Mouse (Mus musculus) intestine, postnatal 0 days (tissue): ENCODE measurements at regions not wholly inside any gene's neighbourhood (a gene's known extent, or its start where the extent isn't known, plus 50 kb on each side); places are given as distances from the start of the nearest gene placed in this dataset.

Experiments used
- ATAC-seq: fragments of 200-750 bp; cut with Nextera tagmentation; 2 replicates; pipeline ENCODE4 v1.8.0; 2017; ENCODE audit warnings: mild to moderate bottlenecking, moderate TSS enrichment, moderate library complexity
- H3K27ac ChIP-seq: fragments of 300-500 bp; sonication (generic); 2 replicates; pipeline ENCODE4 v1.5.1; 2014; ENCODE audit warnings: mild to moderate bottlenecking, low read depth, low read length, moderate library complexity
- H3K27me3 ChIP-seq: fragments of 300-500 bp; sonication (generic); replicated peaks from 2 replicates; pipeline ENCODE4 v1.6.1; 2014; ENCODE audit warnings: low read length, mixed read lengths; ENCODE audit not compliant: control insufficient read depth, insufficient read depth
- H3K36me3 ChIP-seq: fragments of 300-500 bp; sonication (generic); 2 replicates; pipeline ENCODE4 v1.6.1; 2014; ENCODE audit warnings: mild to moderate bottlenecking, moderate library complexity; ENCODE audit not compliant: control insufficient read depth, insufficient read depth
- H3K4me1 ChIP-seq: fragments of 300-500 bp; sonication (generic); replicated peaks from 2 replicates; pipeline ENCODE4 v1.6.1; 2014; ENCODE audit warnings: antibody characterized with exemption, low read length, mixed read lengths; ENCODE audit not compliant: control insufficient read depth, insufficient read depth
- H3K4me2 ChIP-seq: fragments of 300-500 bp; sonication (generic); replicated peaks from 2 replicates; pipeline ENCODE4 v1.6.1; 2014; ENCODE audit warnings: low read depth, mild to moderate bottlenecking, moderate library complexity
- H3K4me3 ChIP-seq: fragments of 300-500 bp; sonication (generic); 2 replicates; pipeline ENCODE4 v1.5.1; 2014; ENCODE audit warnings: low read depth, low read length
- H3K9ac ChIP-seq: fragments of 300-500 bp; sonication (generic); 2 replicates; pipeline ENCODE4 v1.6.1; 2014; ENCODE audit warnings: mild to moderate bottlenecking, low read depth, low read length
- H3K9me3 ChIP-seq: fragments of 300-500 bp; sonication (generic); 2 replicates; pipeline ENCODE4 v1.6.1; 2016; ENCODE audit warnings: mixed run types; ENCODE audit not compliant: control insufficient read depth
- CTCF ChIP-seq: sonication (generic); IDR thresholded peaks from 2 replicates; pipeline ENCODE4 v1.5.1; 2016; ENCODE audit warnings: low read depth, mild to moderate bottlenecking, control low read depth, antibody characterized with exemption, moderate library complexity
- WGBS: fragments of 180-500 bp; shearing (Covaris S2); extraction: QIAGEN DNeasy Blood & Tissue Kit; methylation state at CpG from one replicate; pipeline ENCODE4 v1.1.7; 2014; 5-methylcytosine and 5-hydroxymethylcytosine counted together

DNA sequence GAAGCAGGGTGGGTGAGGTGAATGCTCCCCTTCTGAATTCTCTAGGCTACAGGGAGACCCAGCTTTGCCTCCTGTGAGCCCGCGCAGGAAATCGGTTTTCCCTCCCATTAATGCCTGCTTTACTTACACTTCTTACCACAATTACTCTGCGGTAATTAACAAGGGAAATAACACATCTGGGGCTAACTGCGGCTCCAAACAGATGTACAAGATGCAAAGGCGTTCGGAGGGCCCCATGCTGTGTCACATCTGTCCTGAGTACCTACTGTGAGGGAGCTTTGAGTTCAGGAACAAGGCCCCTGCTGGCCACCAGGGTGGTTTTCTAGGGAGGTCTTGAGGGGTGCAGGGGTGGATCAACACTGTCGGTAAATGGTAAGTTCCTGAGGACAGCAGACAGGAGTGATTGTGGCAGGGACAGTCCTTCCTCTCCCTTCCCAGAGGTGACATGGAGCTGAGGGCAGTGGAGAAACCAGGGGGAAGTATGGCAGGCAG, 184.0 kb upstream of the Zfp618 start:
- Histone ChIP-seq H3K9ac (no peak overlapping the region), H3K4me1 (no peaks in the 10 kb centered on the region), H3K9me3 (no peaks in the 10 kb centered on the region), H3K36me3 (no peaks in the 10 kb centered on the region), H3K4me3 (no peak overlapping the region), H3K27me3 (no peaks in the 10 kb centered on the region), H3K4me2 (no peak overlapping the region), H3K27ac (no peak overlapping the region)
- 61% methylated on average over 8 of the region's 8 CpGs for WGBS
- no peak for ATAC-seq
- TF ChIP-seq CTCF, result no peak

DNA sequence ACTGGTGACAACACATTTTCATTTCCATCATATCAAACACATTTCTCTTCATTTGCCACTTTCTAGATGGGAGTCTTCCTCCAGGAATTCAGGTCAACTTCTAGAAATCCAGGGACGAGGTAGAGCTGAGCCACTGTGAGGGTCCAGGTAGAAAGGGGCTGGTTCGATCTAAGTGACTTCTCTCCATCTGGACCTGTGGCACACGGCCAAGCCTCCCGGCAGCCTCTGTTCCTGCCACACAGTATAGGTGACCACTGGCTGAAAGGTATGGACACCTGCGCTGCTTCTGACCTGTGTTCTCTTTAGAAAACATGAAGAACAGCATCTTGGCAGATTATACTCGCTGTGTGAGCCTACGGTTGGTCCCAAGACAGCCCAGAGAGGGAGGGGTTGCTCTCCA, 179.7 kb upstream of the Zfp618 start:
- H3K4me1 ChIP-seq, result no peaks in the 10 kb centered on the region
- H3K9me3 ChIP-seq, result no peaks in the 10 kb centered on the region
- WGBS, result 90% methylated on average over 7 of the region's 7 CpGs
- no peak overlapping the region for H3K9ac ChIP-seq
- H3K36me3 ChIP-seq, result no peaks in the 10 kb centered on the region
- ATAC-seq, result no peak
- TF ChIP-seq CTCF, result no peak
- H3K27ac ChIP-seq, result no peak overlapping the region
- H3K4me2 ChIP-seq, result no peak overlapping the region
- no peak overlapping the region for H3K4me3 ChIP-seq
- H3K27me3 ChIP-seq, result no peaks in the 10 kb centered on the region

DNA sequence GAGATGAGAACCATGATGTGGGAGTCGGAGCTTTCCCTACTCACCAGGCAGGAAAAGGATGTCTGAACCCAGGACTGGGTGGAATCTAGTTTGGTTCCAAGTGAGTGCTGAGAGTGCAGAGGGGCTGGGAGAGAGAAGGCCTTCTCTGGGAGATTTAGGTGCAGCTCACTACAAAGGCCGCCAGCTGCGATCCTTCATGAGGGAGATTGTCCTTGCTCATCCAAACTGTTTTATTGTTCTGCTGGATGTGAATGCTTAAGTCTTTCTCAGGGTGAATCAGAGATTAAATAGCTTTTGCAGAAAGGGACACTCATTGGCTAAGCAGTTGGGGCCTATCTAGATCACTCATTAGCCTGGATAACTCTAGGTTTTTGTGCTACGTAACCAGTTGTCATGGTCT, 175.7 kb upstream of the Zfp618 start:
- no peaks in the 10 kb centered on the region for H3K36me3 ChIP-seq
- no peak for TF ChIP-seq CTCF
- H3K27me3 ChIP-seq, result no peaks in the 10 kb centered on the region
- H3K4me2 ChIP-seq, result no peak overlapping the region
- no peak for ATAC-seq
- H3K9me3 ChIP-seq, result no peaks in the 10 kb centered on the region
- no peaks in the 10 kb centered on the region for H3K4me1 ChIP-seq
- WGBS, result 63% methylated on average over 4 of the region's 4 CpGs
- no peak overlapping the region for H3K4me3 ChIP-seq
- H3K9ac ChIP-seq, result no peak overlapping the region
- H3K27ac ChIP-seq, result no peak overlapping the region

DNA sequence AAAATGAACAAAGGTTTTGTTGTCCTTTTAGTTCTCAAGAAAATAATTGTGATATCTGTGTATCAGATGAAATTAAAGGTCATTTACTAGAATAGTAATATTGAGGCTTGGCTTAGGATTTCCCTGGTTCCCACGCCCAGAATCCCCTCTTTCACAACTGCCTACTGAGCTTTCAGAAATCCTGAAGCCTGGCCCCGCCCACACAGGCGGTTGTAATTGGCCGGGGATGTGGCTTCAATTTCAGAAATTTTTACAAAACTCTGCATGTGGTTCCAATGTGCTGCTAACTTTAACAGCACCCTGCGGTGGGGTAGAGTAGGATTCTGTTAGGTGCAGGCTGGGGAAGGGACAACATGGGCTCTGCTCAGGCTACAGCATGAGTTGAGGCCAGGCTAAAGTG, 171.8 kb upstream of the Zfp618 start:
- no peaks in the 10 kb centered on the region for H3K4me1 ChIP-seq
- no peaks in the 10 kb centered on the region for H3K9me3 ChIP-seq
- no peak for TF ChIP-seq CTCF
- 66% methylated on average over 5 of the region's 5 CpGs for WGBS
- no peak overlapping the region for H3K4me3 ChIP-seq
- H3K4me2 ChIP-seq, result no peak overlapping the region
- no peak overlapping the region for H3K9ac ChIP-seq
- no peak for ATAC-seq
- no peak overlapping the region for H3K27ac ChIP-seq
- H3K36me3 ChIP-seq, result no peaks in the 10 kb centered on the region
- H3K27me3 ChIP-seq, result no peaks in the 10 kb centered on the region

DNA sequence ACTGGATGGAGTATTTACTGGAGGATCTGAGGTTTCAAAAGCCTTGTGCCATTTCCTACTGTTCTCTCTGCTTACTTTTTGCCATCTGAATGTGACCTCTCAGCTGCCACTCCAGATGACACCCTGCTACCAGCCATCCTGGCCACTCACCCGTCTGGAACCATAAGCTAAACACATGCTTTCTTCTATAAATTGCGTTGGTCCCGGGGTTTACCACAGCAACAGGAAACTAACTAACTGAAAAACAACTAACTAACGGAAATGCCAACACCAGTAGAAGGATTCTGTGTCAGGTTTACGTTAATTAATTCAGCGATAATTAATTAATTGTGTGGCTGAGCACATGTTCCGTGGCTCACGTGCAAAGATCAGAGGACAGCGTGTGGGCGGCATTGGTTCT, 169.8 kb upstream of the Zfp618 start:
- no peaks in the 10 kb centered on the region for H3K27me3 ChIP-seq
- no peak overlapping the region for H3K4me3 ChIP-seq
- WGBS, result 70% methylated on average over 10 of the region's 10 CpGs
- no peak overlapping the region for H3K27ac ChIP-seq
- no peak for ATAC-seq
- no peaks in the 10 kb centered on the region for H3K36me3 ChIP-seq
- no peaks in the 10 kb centered on the region for H3K9me3 ChIP-seq
- no peaks in the 10 kb centered on the region for H3K4me1 ChIP-seq
- H3K4me2 ChIP-seq, result no peak overlapping the region
- H3K9ac ChIP-seq, result no peak overlapping the region
- TF ChIP-seq CTCF, result no peak

DNA sequence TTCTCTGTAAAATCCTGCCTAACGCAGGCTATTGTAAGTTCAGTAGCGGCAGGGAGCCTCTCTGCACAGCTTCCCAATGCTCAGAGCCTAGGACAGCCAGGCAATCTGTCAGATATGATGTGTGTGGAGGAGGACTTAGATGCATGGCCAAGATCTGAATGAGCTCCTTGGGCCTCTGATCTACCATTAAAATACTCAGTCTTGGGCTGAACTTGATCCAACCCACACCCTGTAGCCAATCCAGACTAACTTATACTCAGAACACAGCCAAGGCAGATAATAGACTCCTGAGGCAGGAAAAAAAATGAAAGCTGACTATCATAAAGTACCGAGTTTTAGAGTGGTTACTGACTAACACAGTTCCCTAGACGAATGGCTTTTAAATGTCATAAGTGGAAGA, 165.4 kb upstream of the Zfp618 start:
- no peaks in the 10 kb centered on the region for H3K9me3 ChIP-seq
- no peaks in the 10 kb centered on the region for H3K27me3 ChIP-seq
- H3K9ac ChIP-seq, result no peak overlapping the region
- no peak overlapping the region for H3K4me2 ChIP-seq
- no peaks in the 10 kb centered on the region for H3K4me1 ChIP-seq
- no peaks in the 10 kb centered on the region for H3K36me3 ChIP-seq
- no peak for TF ChIP-seq CTCF
- H3K27ac ChIP-seq, result no peak overlapping the region
- no peak overlapping the region for H3K4me3 ChIP-seq
- 64% methylated on average over 4 of the region's 4 CpGs for WGBS
- ATAC-seq, result no peak

DNA sequence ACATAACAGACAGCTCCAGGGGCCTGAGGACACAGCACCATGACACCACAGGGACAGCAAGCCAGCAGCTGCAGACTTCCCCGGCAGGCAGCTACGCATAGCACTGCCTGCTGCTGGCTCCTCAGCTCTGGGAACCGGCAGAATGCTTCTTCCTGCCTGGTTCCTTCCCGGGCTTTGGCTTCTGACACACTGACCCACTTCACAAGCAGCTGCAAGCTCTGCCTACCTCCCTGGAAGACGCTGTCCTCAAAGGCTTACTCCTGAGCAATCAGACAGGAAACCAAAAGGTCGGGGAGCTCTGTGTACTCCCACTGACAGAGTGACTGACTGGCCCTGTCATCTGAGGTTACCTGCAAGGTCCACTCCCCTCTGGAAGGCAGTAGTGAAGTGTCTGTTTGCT, 159.5 kb upstream of the Zfp618 start:
- Histone ChIP-seq H3K9ac (no peak overlapping the region), H3K27ac (no peak overlapping the region), H3K4me2 (no peak overlapping the region), H3K9me3 (no peaks in the 10 kb centered on the region), H3K36me3 (no peaks in the 10 kb centered on the region), H3K27me3 (no peaks in the 10 kb centered on the region), H3K4me1 (no peaks in the 10 kb centered on the region), H3K4me3 (no peak overlapping the region)
- no peak for TF ChIP-seq CTCF
- 4% methylated on average over 6 of the region's 6 CpGs for WGBS
- no peak for ATAC-seq
